ENCODE assay signal across 8 mouse cellular contexts in genomic region chr11:77463101-77463445, GRCm38 (mm10). TPM values are rescaled to one million over a fixed set of nuclear protein-coding genes. Genes with fewer than 3 reads are reported as not detected.
A peak's percentile ranks its signal among the peaks of the same experiment; 100 is the strongest.
DNase-seq lines count a peak whose midpoint lies in the region; ATAC-seq and TF ChIP-seq lines count a peak whose summit lies in the region.

No protein-coding gene starts in this region.

- H3K27ac ChIP-seq in gastrocnemius, adult 2 months = peak overlapping the region; percentile 98
- no peak overlapping the region for H3K27ac ChIP-seq in neural tube, embryonic 11.5 days (ENCODE audit: low read depth, low read length)
- H3K27ac ChIP-seq in limb, embryonic 15.5 days = no peak overlapping the region
- no peak overlapping the region for H3K27ac ChIP-seq in stomach, postnatal 0 days (replicated peaks)

- no peak for DNase-seq in gastrocnemius, adult 2 months
- no peak for DNase-seq in gastrocnemius, postnatal 14 days
- DNase-seq in neural tube, embryonic 11.5 days (ENCODE audit: low spot score) = no peak
- no peak for DNase-seq in neural tube, embryonic 10.5 days (ENCODE audit: extremely low spot score, low spot score)
- no peak for DNase-seq in stomach, postnatal 0 days (ENCODE audit: low spot score)
- no peak for DNase-seq in spleen, postnatal 36 days (ENCODE audit: low spot score in 2 of 2)
- no peak for DNase-seq in left cerebral cortex, postnatal 36 days (ENCODE audit: low spot score in 2 of 2)

- peak overlapping the region; percentile 80 for H3K4me2 ChIP-seq in neural tube, embryonic 11.5 days (ENCODE audit: low read depth)
- H3K4me2 ChIP-seq in limb, embryonic 15.5 days = peak overlapping the region; percentile 99
- peak overlapping the region; percentile 98 for H3K4me2 ChIP-seq in stomach, postnatal 0 days (replicated peaks; ENCODE audit: low read depth)

- no peak for TF ChIP-seq EP300 in stomach, postnatal 0 days (optimal IDR thresholded peaks at IDR 0.05)

- H3K4me1 ChIP-seq in neural tube, embryonic 11.5 days (ENCODE audit: control insufficient read depth, insufficient read depth, low read length) = no peaks in the 10 kb centered on the region
- H3K4me1 ChIP-seq in limb, embryonic 15.5 days = peaks cover 26% of the 10 kb centered on the region
- H3K4me1 ChIP-seq in stomach, postnatal 0 days (replicated peaks; ENCODE audit: control insufficient read depth, insufficient read depth) = peaks cover 3% of the 10 kb centered on the region; the same call in 1 of the 2 replicates

- intact Hi-C loops in gastrocnemius, adult 2 months (cut with DNase I) = loop anchor here (10.0 kb wide), 1 partner anchor 368 kb away; no protein-coding TSS in a partner anchor
- intact Hi-C loops in gastrocnemius, postnatal 14 days (cut with DNase I; ENCODE audit: low total_unique reads) = no loop called here
- intact Hi-C loops in left cerebral cortex, postnatal 36 days (cut with DNase I) = loop anchor here (10.0 kb wide), 1 partner anchor 358 kb away; no protein-coding TSS in a partner anchor

- 45% methylated on average over 8 of the region's 8 CpGs for WGBS in neural tube, embryonic 11.5 days
- 37% methylated on average over 8 of the region's 8 CpGs for WGBS in limb, embryonic 15.5 days
- WGBS in stomach, postnatal 0 days = 45% methylated on average over 8 of the region's 8 CpGs

- H3K9me3 ChIP-seq in neural tube, embryonic 11.5 days (ENCODE audit: control insufficient read depth, low read length) = no peaks in the 10 kb centered on the region
- H3K9me3 ChIP-seq in limb, embryonic 15.5 days = no peaks in the 10 kb centered on the region
- no peaks in the 10 kb centered on the region for H3K9me3 ChIP-seq in stomach, postnatal 0 days (ENCODE audit: control insufficient read depth, low read length)

- peak overlapping the region; percentile 89 for H3K4me3 ChIP-seq in gastrocnemius, adult 2 months
- H3K4me3 ChIP-seq in neural tube, embryonic 11.5 days (ENCODE audit: low read depth, low read length) = no peak overlapping the region
- H3K4me3 ChIP-seq in limb, embryonic 15.5 days = peak overlapping the region; percentile 57
- H3K4me3 ChIP-seq in stomach, postnatal 0 days (ENCODE audit: low read depth, low read length) = peak overlapping the region; percentile 51

- H3K9ac ChIP-seq in neural tube, embryonic 11.5 days (ENCODE audit: low read length) = no peak overlapping the region
- H3K9ac ChIP-seq in limb, embryonic 15.5 days = no peak overlapping the region
- no peak overlapping the region; the same call in 1 of the 2 replicates for H3K9ac ChIP-seq in stomach, postnatal 0 days (ENCODE audit: low read length)

- no peak for TF ChIP-seq CTCF in gastrocnemius, adult 2 months (IDR thresholded peaks at IDR 0.05)
- TF ChIP-seq CTCF in stomach, postnatal 0 days (IDR thresholded peaks at IDR 0.05; ENCODE audit: low read depth) = no peak

- ATAC-seq in neural tube, embryonic 11.5 days (ENCODE audit: insufficient read depth, low FRiP score, low TSS enrichment) = no peak
- ATAC-seq in limb, embryonic 15.5 days (ENCODE audit: insufficient number of reproducible peaks, low FRiP score, low TSS enrichment, low read depth) = no peak
- no peak for ATAC-seq in stomach, postnatal 0 days (ENCODE audit: low FRiP score, low TSS enrichment)

- peaks cover 46% of the 10 kb centered on the region for H3K27me3 ChIP-seq in neural tube, embryonic 11.5 days (ENCODE audit: control insufficient read depth, insufficient read depth, low read length)
- peaks cover 77% of the 10 kb centered on the region for H3K27me3 ChIP-seq in limb, embryonic 15.5 days
- no peaks in the 10 kb centered on the region for H3K27me3 ChIP-seq in stomach, postnatal 0 days (ENCODE audit: control insufficient read depth, insufficient read depth, low read length)

- H3K36me3 ChIP-seq in neural tube, embryonic 11.5 days (ENCODE audit: control insufficient read depth, insufficient read depth, low read length) = no peaks in the 10 kb centered on the region
- no peaks in the 10 kb centered on the region for H3K36me3 ChIP-seq in limb, embryonic 15.5 days
- no peaks in the 10 kb centered on the region for H3K36me3 ChIP-seq in stomach, postnatal 0 days (ENCODE audit: control insufficient read depth, insufficient read depth, low read length)

RNA-seq across cellular contexts. Expression of gene Coro6, which starts 0.9 kb away (rescaled TPM):
- 100 to 1,000 TPM; 165 to 257 TPM for total RNA-seq in gastrocnemius, adult 2 months (2021)
- 10 to 100 TPM; 79.2 to 80.8 TPM for total RNA-seq in gastrocnemius, postnatal 14 days (2021)
- polyA plus RNA-seq in neural tube, embryonic 11.5 days (2014; fragmentation: Nextera tagmentation; extraction: Ambion mirVana) = 0.41 and 0.43 TPM in 2 replicates
- polyA plus RNA-seq in limb, embryonic 15.5 days (2015; fragmentation: Nextera tagmentation; extraction: Ambion mirVana) = 2.2 and 8.0 TPM in 2 replicates
- polyA plus RNA-seq in stomach, postnatal 0 days (2015; fragmentation: Nextera tagmentation; extraction: Ambion mirVana) = 0.11 and 0.22 TPM in 2 replicates
- total RNA-seq in left cerebral cortex, postnatal 36 days (2021) = 10 to 100 TPM; 33.3 to 45.9 TPM

RNA-seq across cellular contexts. Expression of gene Ankrd13b, which starts 26.4 kb away (rescaled TPM):
- 10 to 100 TPM in 1 of 2 experiments, 1 to 10 TPM in 1; 9.5 to 10.8 TPM for total RNA-seq in gastrocnemius, adult 2 months (2021)
- total RNA-seq in gastrocnemius, postnatal 14 days (2021) = 1 to 10 TPM; 5.7 to 6.3 TPM
- 19.4 and 20.5 TPM in 2 replicates for polyA plus RNA-seq in neural tube, embryonic 11.5 days (2014; fragmentation: Nextera tagmentation; extraction: Ambion mirVana)
- polyA plus RNA-seq in limb, embryonic 15.5 days (2015; fragmentation: Nextera tagmentation; extraction: Ambion mirVana) = 5.0 and 7.2 TPM in 2 replicates
- polyA plus RNA-seq in stomach, postnatal 0 days (2015; fragmentation: Nextera tagmentation; extraction: Ambion mirVana) = 2.4 and 3.0 TPM in 2 replicates
- 10 to 100 TPM; 84.9 to 99.0 TPM for total RNA-seq in left cerebral cortex, postnatal 36 days (2021)

RNA-seq across cellular contexts. Expression of gene Git1, which starts 30.3 kb away (rescaled TPM):
- 10 to 100 TPM; 25.9 to 33.3 TPM for total RNA-seq in gastrocnemius, adult 2 months (2021)
- 10 to 100 TPM; 23.0 to 25.9 TPM for total RNA-seq in gastrocnemius, postnatal 14 days (2021)
- 18.7 and 21.2 TPM in 2 replicates for polyA plus RNA-seq in neural tube, embryonic 11.5 days (2014; fragmentation: Nextera tagmentation; extraction: Ambion mirVana)
- 9.1 and 10.8 TPM in 2 replicates for polyA plus RNA-seq in limb, embryonic 15.5 days (2015; fragmentation: Nextera tagmentation; extraction: Ambion mirVana)
- 5.9 and 7.9 TPM in 2 replicates for polyA plus RNA-seq in stomach, postnatal 0 days (2015; fragmentation: Nextera tagmentation; extraction: Ambion mirVana)
- total RNA-seq in left cerebral cortex, postnatal 36 days (2021) = 100 to 1,000 TPM; 277 to 296 TPM

RNA-seq across cellular contexts. Expression of gene Abhd15, which starts 51.8 kb away (rescaled TPM):
- under 1 TPM; 0.18 to 0.50 TPM for total RNA-seq in gastrocnemius, adult 2 months (2021)
- under 1 TPM; 0.45 to 0.53 TPM for total RNA-seq in gastrocnemius, postnatal 14 days (2021)
- polyA plus RNA-seq in neural tube, embryonic 11.5 days (2014; fragmentation: Nextera tagmentation; extraction: Ambion mirVana) = 2.8 and 4.0 TPM in 2 replicates
- polyA plus RNA-seq in limb, embryonic 15.5 days (2015; fragmentation: Nextera tagmentation; extraction: Ambion mirVana) = 2.7 and 3.0 TPM in 2 replicates
- polyA plus RNA-seq in stomach, postnatal 0 days (2015; fragmentation: Nextera tagmentation; extraction: Ambion mirVana) = 1.8 and 1.9 TPM in 2 replicates
- 1 to 10 TPM; 1.2 to 1.3 TPM for total RNA-seq in left cerebral cortex, postnatal 36 days (2021)

RNA-seq across cellular contexts. Expression of gene Trp53i13, which starts 52.7 kb away (rescaled TPM):
- 1 to 10 TPM; 2.3 to 5.0 TPM for total RNA-seq in gastrocnemius, adult 2 months (2021)
- 1 to 10 TPM; 6.0 to 6.3 TPM for total RNA-seq in gastrocnemius, postnatal 14 days (2021)
- polyA plus RNA-seq in neural tube, embryonic 11.5 days (2014; fragmentation: Nextera tagmentation; extraction: Ambion mirVana) = 27.8 and 31.9 TPM in 2 replicates
- polyA plus RNA-seq in limb, embryonic 15.5 days (2015; fragmentation: Nextera tagmentation; extraction: Ambion mirVana) = 62.5 and 69.8 TPM in 2 replicates
- 19.5 and 20.9 TPM in 2 replicates for polyA plus RNA-seq in stomach, postnatal 0 days (2015; fragmentation: Nextera tagmentation; extraction: Ambion mirVana)
- total RNA-seq in left cerebral cortex, postnatal 36 days (2021) = 1 to 10 TPM; 3.9 to 4.6 TPM

Comparison
In these comparisons a context has a peak if more than half of its experiments do, and no peak if none do; other contexts are left out.
1. RNA of gene Ankrd13b, which starts 26.4 kb away (total RNA-seq): 84.9 to 99.0 TPM in left cerebral cortex, postnatal 36 days; 9.5 to 10.8 TPM in gastrocnemius, adult 2 months and 5.7 to 6.3 TPM in gastrocnemius, postnatal 14 days; every median in the first group is over 4 times any median in the second.
2. RNA of gene Git1, which starts 30.3 kb away (total RNA-seq): 277 to 296 TPM in left cerebral cortex, postnatal 36 days; 25.9 to 33.3 TPM in gastrocnemius, adult 2 months and 23.0 to 25.9 TPM in gastrocnemius, postnatal 14 days; every median in the first group is over 4 times any median in the second.
3. Peak in every context shown above with its lines, with median percentiles within 50 percentile points of each other: H3K4me2 ChIP-seq.